Mouse (Mus musculus) megakaryocyte, embryonic 14.5 days (primary cell): ENCODE results near the gene Anapc10.
"Not testable (repeated sequence)": the region's sequence is repeated elsewhere in the genome, so short reads cannot be mapped to it uniquely, and the experiment has no call there.

ENCODE experiments used
- FLI1 ChIP-seq: IDR thresholded peaks from 2 replicates; pipeline ENCODE4 v1.6.1; 2012; ENCODE audit warnings: low read length, inconsistent platforms, mixed read lengths
- GATA1 ChIP-seq: IDR thresholded peaks from 3 replicates; pipeline ENCODE4 v1.6.1; 2012; ENCODE audit warnings: mixed read lengths, low read length, inconsistent platforms, borderline replicate concordance

DNA sequence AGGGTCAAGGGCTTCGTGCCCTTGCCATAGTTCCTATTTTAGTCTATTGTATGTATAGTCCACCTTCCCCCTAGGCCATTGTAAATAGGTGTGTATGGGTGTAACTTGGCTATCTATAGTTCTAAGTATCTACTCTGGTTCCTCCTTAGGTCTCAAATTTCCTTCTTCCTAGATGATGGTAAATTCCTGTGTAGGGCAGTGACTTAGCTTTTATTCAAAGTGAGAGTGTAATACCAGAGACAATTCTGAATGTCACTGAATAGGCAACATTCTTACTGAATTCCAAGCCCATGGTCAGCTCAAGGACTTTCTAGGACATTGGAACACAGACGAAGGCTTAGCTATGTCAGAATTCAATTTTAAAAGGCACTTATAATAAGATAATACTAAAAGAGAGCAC, 83.3 kb downstream of the Anapc10 start:
- not testable (repeated sequence) for TF ChIP-seq GATA1, FLI1
